Mouse (Mus musculus) lung, adult 2 months (tissue): ENCODE data around the gene Grap2.

Source experiments
- CTCF ChIP-seq: fragments of 200-500 bp; IDR thresholded peaks from 2 replicates; pipeline ENCODE4 v1.5.1; 2011; ENCODE audit warnings: mild to moderate bottlenecking, low read length, control low read depth; ENCODE audit not compliant: insufficient read depth
- POLR2A ChIP-seq: fragments of 200-500 bp; IDR thresholded peaks from 2 replicates; pipeline ENCODE4 v1.6.1; 2011; ENCODE audit warnings: low read depth, mild to moderate bottlenecking, control low read depth, low read length, borderline replicate concordance; ENCODE audit errors: extremely low read depth

DNA sequence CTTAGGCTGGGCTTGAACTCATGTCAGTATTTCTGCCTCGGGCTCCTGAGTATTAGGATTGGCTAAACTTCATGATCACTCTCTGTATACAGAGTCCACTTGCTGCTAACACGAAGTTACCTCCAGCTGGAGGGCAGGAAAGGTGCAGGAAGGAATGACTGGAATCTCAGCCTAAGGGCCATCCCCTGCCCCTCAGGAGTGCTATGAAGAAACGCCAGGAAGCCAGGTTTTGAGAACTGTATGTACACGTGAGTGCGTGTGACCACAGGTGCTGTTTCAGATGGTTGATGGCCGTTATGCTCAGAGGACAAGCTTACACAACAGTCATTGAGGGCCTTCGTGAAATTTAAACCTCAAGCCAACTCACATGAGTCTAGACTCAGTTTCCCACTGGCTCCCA is 3.2 kb upstream of the Grap2 start:
- no peak for TF ChIP-seq POLR2A
- TF ChIP-seq CTCF: no peak
